Mouse (Mus musculus): ENCODE measurements around the gene Sbds.

- TF ChIP-seq CTCF (IDR thresholded peaks at IDR 0.05), result no peak
- TF ChIP-seq EP300 (IDR thresholded peaks at IDR 0.05), result no peak
Measured at GRCm38 (mm10) chr5:130197454-130197853, 57.9 kb downstream of the Sbds start.
